Mouse (Mus musculus) thymus, adult 2 months (tissue): ENCODE results near the gene Reg1. TPM values are rescaled to one million over a fixed set of nuclear protein-coding genes. Genes with fewer than 3 reads are reported as not detected.
"Not testable (repeated sequence)": the region's sequence is repeated elsewhere in the genome, so short reads cannot be mapped to it uniquely, and the experiment has no call there.

Source experiments
- DNase-seq: peaks from one replicate; pipeline ENCODE4 v3.0.0; 2021
- H3K27ac ChIP-seq: fragments of 200-500 bp; 2 replicates; pipeline ENCODE4 v1.5.1; 2012; ENCODE audit warnings: low read length, control low read depth; ENCODE audit not compliant: control insufficient read depth, insufficient read depth
- H3K27me3 ChIP-seq: fragments of 200-500 bp; 2 replicates; pipeline ENCODE4 v1.6.1; 2012; ENCODE audit warnings: mild to moderate bottlenecking, low read length, moderate library complexity, mixed read lengths; ENCODE audit not compliant: control insufficient read depth, insufficient read depth
- H3K36me3 ChIP-seq: fragments of 200-500 bp; 2 replicates; pipeline ENCODE4 v1.6.1; 2012; ENCODE audit warnings: mild to moderate bottlenecking, low read length, moderate library complexity; ENCODE audit not compliant: control insufficient read depth, insufficient read depth
- H3K4me1 ChIP-seq: fragments of 200-500 bp; replicated peaks from 2 replicates; pipeline ENCODE4 v1.6.1; 2012; ENCODE audit warnings: low read length; ENCODE audit not compliant: control insufficient read depth, insufficient read depth
- H3K4me3 ChIP-seq: fragments of 200-500 bp; 2 replicates; pipeline ENCODE4 v1.5.1; 2012; ENCODE audit warnings: mild to moderate bottlenecking, low read length, control low read depth, moderate library complexity; ENCODE audit not compliant: control insufficient read depth, insufficient read depth
- CTCF ChIP-seq: fragments of 200-500 bp; IDR thresholded peaks from 2 replicates; pipeline ENCODE4 v1.5.1; 2012; ENCODE audit warnings: mild to moderate bottlenecking, control low read depth, low read length, moderate library complexity, borderline replicate concordance; ENCODE audit not compliant: control insufficient read depth, poor library complexity, insufficient read depth; ENCODE audit errors: extremely low read depth
- POLR2A ChIP-seq: fragments of 200-500 bp; IDR thresholded peaks from 2 replicates; pipeline ENCODE4 v1.6.1; 2012; ENCODE audit warnings: mild to moderate bottlenecking, low read length, control low read depth, moderate library complexity; ENCODE audit not compliant: control insufficient read depth, poor library complexity, insufficient read depth; ENCODE audit errors: extremely low read depth
- WGBS: fragments of 180-500 bp; shearing (Covaris S2); methylation state at CpG from one replicate; pipeline ENCODE4 v1.1.7; 2018; 5-methylcytosine and 5-hydroxymethylcytosine counted together
- polyA plus RNA-seq: library from polyadenylated mRNA; depleted of rRNA; stranded (reverse); fragments of >200 nt; gene quantifications from 2 replicates; pipeline ENCODE4 v1.2.3, GENCODE M21; 2012; rRNA removed

Reg1 gene
- polyA plus RNA-seq, result 1.3 and 4.2 TPM in 2 replicates

DNA sequence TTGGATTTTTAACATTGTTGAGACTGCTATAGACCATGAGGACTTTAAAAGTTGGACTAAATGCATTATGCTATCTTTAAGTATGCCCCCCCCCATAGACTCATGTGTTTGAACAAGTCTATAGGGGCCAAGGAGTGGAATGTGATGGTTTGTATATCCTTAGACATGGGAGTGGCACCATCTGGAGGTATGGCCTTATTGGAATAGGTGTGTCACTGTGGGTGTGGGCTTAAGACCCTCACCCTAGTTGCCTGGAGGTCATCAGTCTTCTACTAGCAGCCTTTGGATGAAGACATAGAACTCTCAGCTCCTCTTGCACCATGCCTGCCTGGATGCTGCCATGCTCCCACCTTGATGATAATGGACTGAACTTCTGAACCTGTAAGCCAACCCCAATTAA, at the start of gene Reg1:
TSS of gene Reg1 (plus strand) at position 301 of the 400 bp plus-strand sequence.
- H3K4me3 ChIP-seq, DNase-seq, H3K27me3 ChIP-seq, H3K4me1 ChIP-seq, H3K36me3 ChIP-seq, H3K27ac ChIP-seq: not testable (repeated sequence)

DNA sequence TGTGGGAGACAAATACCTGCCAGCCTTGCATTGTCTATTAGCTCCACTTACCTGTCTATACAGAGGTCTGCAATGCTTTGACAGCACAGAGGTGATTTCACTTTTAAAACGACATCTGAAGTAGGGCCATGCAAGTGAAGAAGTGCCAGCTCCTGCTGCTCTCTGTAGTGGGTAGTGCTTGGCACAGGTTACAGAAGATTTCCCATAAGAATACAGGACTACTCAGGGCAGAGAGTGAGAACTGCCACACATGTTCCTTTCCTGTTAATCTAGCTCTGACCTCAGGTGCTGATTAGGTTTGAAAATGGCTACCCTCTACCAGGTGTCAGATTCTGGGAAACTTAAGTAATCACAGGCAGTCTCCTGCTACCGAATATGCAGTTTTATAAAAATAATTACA, 43.7 kb upstream of the Reg1 start, which contains the start of gene Reg3d:
TSS of gene Reg3d (minus strand) at position 101 of the 400 bp plus-strand sequence.
- H3K27me3 ChIP-seq, result no peaks in the 10 kb centered on the region
- TF ChIP-seq POLR2A (no peak), CTCF (no peak)
- no peak for DNase-seq
- WGBS, result 84% methylated on average over 2 of the region's 2 CpGs
- H3K4me3 ChIP-seq, result no peak within 1 kb of the TSS
- H3K27ac ChIP-seq, result no peak within 1 kb of the TSS
- H3K36me3 ChIP-seq, result no peaks in the 10 kb centered on the region
- H3K4me1 ChIP-seq, result no peaks in the 10 kb centered on the region

DNA sequence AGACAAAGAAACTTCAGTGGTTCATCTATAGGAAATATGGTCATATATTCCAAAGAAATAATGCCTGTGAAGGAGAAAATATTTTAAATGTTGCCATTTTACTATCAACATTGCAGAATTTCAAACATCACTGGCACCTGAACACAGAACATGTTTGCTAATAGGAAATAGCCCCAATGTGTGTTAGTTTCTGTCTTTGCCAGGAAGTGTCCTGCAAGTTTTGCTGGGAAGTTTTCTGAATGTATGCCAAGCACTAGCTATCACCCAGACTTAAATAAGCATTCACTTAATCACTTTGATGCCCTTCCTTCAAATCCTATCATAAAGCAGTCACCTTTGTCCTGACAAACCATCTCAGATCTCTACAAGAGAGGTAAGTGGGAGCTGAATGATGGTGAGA, 42.1 kb upstream of the Reg1 start, which contains the start of gene Reg3a:
TSS of gene Reg3a (plus strand) at position 301 of the 400 bp plus-strand sequence.
- Histone ChIP-seq H3K27ac (no peak within 1 kb of the TSS), H3K36me3 (no peaks in the 10 kb centered on the region), H3K4me1 (no peaks in the 10 kb centered on the region), H3K4me3 (no peak within 1 kb of the TSS), H3K27me3 (no peaks in the 10 kb centered on the region)
- no peak for TF ChIP-seq POLR2A
- no peak for TF ChIP-seq CTCF
- DNase-seq, result no peak

DNA sequence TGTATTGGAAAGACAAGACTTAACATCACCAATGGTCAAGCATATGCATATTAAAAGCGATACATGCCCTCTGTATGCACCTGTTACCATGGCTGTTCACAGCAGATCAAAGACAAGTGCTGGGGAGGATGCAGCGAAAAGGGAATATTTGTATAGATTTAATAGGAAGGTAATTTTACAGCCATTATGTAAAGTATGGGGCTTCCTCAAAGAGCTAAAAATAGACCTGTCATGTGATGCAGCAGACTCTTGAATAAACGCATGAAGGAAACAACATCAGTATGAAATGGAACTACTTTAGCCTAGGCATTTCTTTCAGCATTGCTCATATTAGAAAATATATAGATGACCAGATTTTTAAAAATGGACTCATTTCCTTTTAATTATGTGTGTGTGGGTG, 36.9 kb upstream of the Reg1 start:
- 81% methylated on average over 3 of the region's 3 CpGs for WGBS
- H3K27ac ChIP-seq, result no peak overlapping the region
- no peak for DNase-seq

DNA sequence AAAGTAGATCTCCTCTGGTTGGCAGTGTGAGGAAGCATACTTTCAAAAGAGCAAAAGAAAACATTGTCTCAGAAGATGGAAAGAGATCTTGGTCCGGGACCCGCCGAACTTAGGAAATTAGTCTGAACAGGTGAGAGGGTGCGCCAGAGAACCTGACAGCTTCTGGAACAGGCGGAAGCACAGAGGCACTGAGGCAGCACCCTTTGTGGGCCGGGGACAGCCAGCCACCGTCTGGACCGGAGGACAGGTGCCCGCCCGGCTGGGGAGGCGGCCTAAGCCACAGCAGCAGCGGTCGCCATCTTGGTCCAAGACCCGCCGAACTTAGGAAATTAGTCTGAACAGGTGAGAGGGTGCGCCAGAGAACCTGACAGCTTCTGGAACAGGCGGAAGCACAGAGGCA, 27.2 kb upstream of the Reg1 start, which contains the start of gene Reg2:
TSS of gene Reg2 (plus strand) at position 301 of the 400 bp plus-strand sequence.
- WGBS, result 92% methylated on average over 5 of the region's 17 CpGs

More for the DNA sequence above, 36.9 kb upstream of the Reg1 start:
- Histone ChIP-seq H3K4me1 (no peaks in the 10 kb centered on the region), H3K4me3 (no peak overlapping the region), H3K27me3 (no peaks in the 10 kb centered on the region), H3K36me3 (no peaks in the 10 kb centered on the region)
- TF ChIP-seq CTCF, result no peak
- no peak for TF ChIP-seq POLR2A

DNA sequence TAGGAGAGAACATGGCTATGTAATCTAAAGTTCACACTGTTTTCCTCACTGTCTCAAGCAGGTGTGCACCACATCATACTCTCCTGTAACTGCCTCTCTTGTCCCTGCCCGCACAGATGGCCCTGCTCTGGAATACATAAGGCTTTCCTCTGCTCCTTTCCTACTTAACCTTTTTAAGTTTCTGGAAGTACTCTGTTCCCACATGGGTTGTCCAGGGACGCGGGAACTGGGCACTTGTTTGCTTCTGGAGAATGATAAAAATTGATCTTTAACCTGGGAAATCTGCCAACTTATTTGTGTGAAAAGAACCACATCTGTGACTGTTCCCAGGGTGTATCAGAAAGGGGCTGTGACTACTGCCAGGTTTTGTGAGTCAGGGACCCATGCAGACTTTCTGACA, 3.0 kb downstream of the Reg1 start:
- no peak overlapping the region for H3K27ac ChIP-seq
- WGBS, result 91% methylated on average over 3 of the region's 3 CpGs
- H3K4me1 ChIP-seq, result no peaks in the 10 kb centered on the region
- no peak for TF ChIP-seq POLR2A
- TF ChIP-seq CTCF, result no peak
- H3K4me3 ChIP-seq, result no peak overlapping the region
- no peak for DNase-seq
- no peaks in the 10 kb centered on the region for H3K27me3 ChIP-seq
- no peaks in the 10 kb centered on the region for H3K36me3 ChIP-seq

More for the DNA sequence above, 27.2 kb upstream of the Reg1 start, which contains the start of gene Reg2:
- not testable (repeated sequence) for H3K4me1 ChIP-seq, H3K36me3 ChIP-seq, H3K4me3 ChIP-seq, H3K27ac ChIP-seq, DNase-seq, H3K27me3 ChIP-seq

DNA sequence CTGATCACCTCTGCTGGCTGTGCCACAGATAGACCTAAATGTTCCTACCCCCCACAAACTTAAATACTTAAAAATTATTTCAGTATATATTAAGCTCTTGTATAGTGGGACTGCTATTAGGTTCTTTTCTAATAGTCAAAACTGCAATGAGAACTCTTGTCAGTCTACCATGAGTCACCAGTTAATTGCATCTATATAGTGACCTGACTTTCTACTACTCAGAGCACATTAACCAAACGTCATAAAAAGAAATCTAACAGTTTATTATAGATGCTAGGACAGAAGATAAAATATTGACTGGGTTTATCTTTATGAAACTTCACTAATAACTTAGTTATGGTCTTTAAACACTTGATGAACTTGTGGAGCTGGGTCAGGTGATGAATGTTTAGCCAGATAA, 24.7 kb downstream of the Reg1 start:
- no peaks in the 10 kb centered on the region for H3K36me3 ChIP-seq
- H3K27ac ChIP-seq, result no peak overlapping the region
- H3K4me1 ChIP-seq, result no peaks in the 10 kb centered on the region
- no peak for DNase-seq
- no peaks in the 10 kb centered on the region for H3K27me3 ChIP-seq
- WGBS, result 71% methylated on average over 1 of the region's 1 CpGs
- no peak overlapping the region for H3K4me3 ChIP-seq
- TF ChIP-seq CTCF, result no peak
- no peak for TF ChIP-seq POLR2A

DNA sequence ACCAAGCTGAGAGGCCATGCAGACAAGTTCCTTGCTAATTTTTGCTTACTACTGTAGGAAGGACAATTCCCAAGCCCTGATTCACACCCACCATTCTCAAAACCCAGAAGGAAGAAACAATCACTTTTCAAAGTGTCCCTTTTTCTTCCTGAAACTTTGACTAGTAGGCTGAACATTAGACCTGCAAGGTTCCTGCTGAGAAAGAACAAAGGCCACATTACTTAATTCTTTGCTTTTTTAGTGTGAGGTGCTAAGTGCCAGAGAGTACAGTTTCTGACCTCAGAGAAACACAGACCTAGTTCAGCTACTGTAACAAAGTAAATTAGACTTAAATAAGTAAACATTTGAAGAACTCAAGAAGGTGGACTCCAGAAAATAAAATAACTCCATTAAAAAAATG, 25.9 kb downstream of the Reg1 start:
- no peak for TF ChIP-seq POLR2A
- no peak for TF ChIP-seq CTCF
- no peaks in the 10 kb centered on the region for H3K36me3 ChIP-seq
- no peak overlapping the region for H3K27ac ChIP-seq

More for the DNA sequence above, 25.9 kb downstream of the Reg1 start:
- H3K27me3 ChIP-seq, result no peaks in the 10 kb centered on the region
- no peaks in the 10 kb centered on the region for H3K4me1 ChIP-seq
- DNase-seq, result no peak
- no peak overlapping the region for H3K4me3 ChIP-seq
